Mouse (Mus musculus) hindbrain, embryonic 14.5 days (tissue): Measurements from ENCODE around the gene Rab35. TPM values are rescaled to one million over a fixed set of nuclear protein-coding genes. Genes with fewer than 3 reads are reported as not detected.

Experiments used
- ATAC-seq: fragments of 200-750 bp; cut with Nextera tagmentation; 2 replicates; pipeline ENCODE4 v1.8.0; 2017; ENCODE audit warnings: moderate number of reproducible peaks, mild to moderate bottlenecking, moderate TSS enrichment, moderate library complexity; ENCODE audit not compliant: low FRiP score
- DNase-seq: peaks from one replicate; pipeline ENCODE4 v3.0.0-alpha.2; 2015; ENCODE audit warnings: low spot score
- H3K27ac ChIP-seq: fragments of 300-500 bp; sonication (generic); 2 replicates; pipeline ENCODE4 v1.5.1; 2014; ENCODE audit warnings: mild to moderate bottlenecking, moderate library complexity
- H3K27me3 ChIP-seq: fragments of 300-500 bp; sonication (generic); 2 replicates; pipeline ENCODE4 v1.6.1; 2014; ENCODE audit warnings: mild to moderate bottlenecking, low read length, mixed read lengths; ENCODE audit not compliant: control insufficient read depth, insufficient read depth
- H3K36me3 ChIP-seq: fragments of 300-500 bp; sonication (generic); replicated peaks from 2 replicates; pipeline ENCODE4 v1.6.1; 2014; ENCODE audit not compliant: control insufficient read depth, insufficient read depth
- H3K4me1 ChIP-seq: fragments of 300-500 bp; sonication (generic); replicated peaks from 2 replicates; pipeline ENCODE4 v1.6.1; 2014; ENCODE audit warnings: antibody characterized with exemption, low read length, mixed read lengths; ENCODE audit not compliant: control insufficient read depth, insufficient read depth
- H3K4me2 ChIP-seq: fragments of 300-500 bp; sonication (generic); replicated peaks from 2 replicates; pipeline ENCODE4 v1.6.1; 2014; ENCODE audit warnings: mild to moderate bottlenecking, moderate library complexity
- H3K4me3 ChIP-seq: fragments of 300-500 bp; sonication (generic); replicated peaks from 2 replicates; pipeline ENCODE4 v1.5.1; 2014; ENCODE audit warnings: mild to moderate bottlenecking, low read length
- H3K9ac ChIP-seq: fragments of 300-500 bp; sonication (generic); 2 replicates; pipeline ENCODE4 v1.6.1; 2014
- H3K9me3 ChIP-seq: fragments of 300-500 bp; sonication (generic); 2 replicates; pipeline ENCODE4 v1.6.1; 2016; ENCODE audit warnings: low read length; ENCODE audit not compliant: control insufficient read depth
- WGBS: fragments of 180-500 bp; shearing (Covaris S2); extraction: QIAGEN DNeasy Blood & Tissue Kit; methylation state at CpG from one replicate; pipeline ENCODE4 v1.1.7; 2014; 5-methylcytosine and 5-hydroxymethylcytosine counted together
- polyA plus RNA-seq: library from polyadenylated mRNA; unstranded; fragments of >200 nt; fragmentation: Nextera tagmentation; extraction: Ambion mirVana; gene quantifications from 2 replicates; pipeline ENCODE4 v1.2.1, GENCODE M21; 2014

The Rab35 gene
- polyA plus RNA-seq, 1 experiment from 2014 or later, result 23.3 TPM

DNA sequence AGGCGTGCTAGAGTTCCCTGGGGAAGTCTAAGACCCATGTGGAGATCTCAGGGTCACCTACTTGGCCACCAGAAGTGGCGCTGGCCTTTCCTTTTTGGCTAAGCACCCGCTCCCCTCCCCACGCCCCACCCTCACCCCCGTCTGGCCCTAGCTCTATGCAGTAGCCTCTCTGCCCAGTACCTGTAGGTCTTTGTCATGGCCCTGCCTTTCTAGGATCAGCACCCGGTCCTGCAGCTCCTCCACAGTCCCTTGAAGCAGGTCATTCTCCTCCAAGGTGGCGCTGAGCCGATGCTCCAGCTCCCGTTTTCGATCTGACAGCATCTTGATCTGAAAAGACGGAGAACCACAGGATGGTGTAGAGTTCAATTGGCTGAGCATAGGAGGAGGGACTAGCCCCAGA, 38.3 kb downstream of the Rab35 start:
- DNase-seq, result no peak
- no peak overlapping the region for H3K4me2 ChIP-seq
- no peak overlapping the region for H3K4me3 ChIP-seq
- no peaks in the 10 kb centered on the region for H3K27me3 ChIP-seq
- H3K4me1 ChIP-seq, result peaks cover 6% of the 10 kb centered on the region; the same call in 1 of the 2 replicates
- no peak overlapping the region for H3K9ac ChIP-seq
- no peak for ATAC-seq
- WGBS, result 85% methylated on average over 11 of the region's 11 CpGs
- no peak overlapping the region for H3K27ac ChIP-seq
- no peaks in the 10 kb centered on the region for H3K9me3 ChIP-seq
- peaks cover 17% of the 10 kb centered on the region for H3K36me3 ChIP-seq

DNA sequence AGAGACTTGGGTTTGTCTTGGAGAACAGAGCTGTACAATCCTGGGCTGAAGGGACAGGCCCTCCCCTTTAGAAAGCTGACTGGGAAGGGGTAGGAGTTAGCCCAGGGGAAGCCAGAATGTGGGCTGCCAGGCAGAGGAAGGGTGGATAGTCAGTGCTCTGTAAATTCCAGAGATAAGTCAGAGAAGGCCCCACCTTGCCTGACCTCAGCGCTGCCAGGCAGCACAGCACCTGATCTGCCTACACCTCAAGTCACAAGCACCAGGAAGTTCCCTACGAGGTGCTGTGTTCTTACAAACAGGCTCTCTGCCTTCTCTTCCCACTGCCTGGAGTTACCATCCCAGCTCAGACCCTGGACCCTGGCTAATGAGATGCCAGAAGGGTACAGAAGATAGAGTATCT, 38.7 kb downstream of the Rab35 start:
- DNase-seq (no peak), ATAC-seq (no peak)
- 84% methylated on average over 2 of the region's 2 CpGs for WGBS
- no peaks in the 10 kb centered on the region for H3K27me3 ChIP-seq
- no peak overlapping the region for H3K9ac ChIP-seq
- H3K27ac ChIP-seq, result no peak overlapping the region
- no peak overlapping the region for H3K4me2 ChIP-seq
- H3K4me1 ChIP-seq, result peaks cover 6% of the 10 kb centered on the region; the same call in 1 of the 2 replicates
- no peaks in the 10 kb centered on the region for H3K9me3 ChIP-seq
- peaks cover 17% of the 10 kb centered on the region for H3K36me3 ChIP-seq
- no peak overlapping the region for H3K4me3 ChIP-seq

DNA sequence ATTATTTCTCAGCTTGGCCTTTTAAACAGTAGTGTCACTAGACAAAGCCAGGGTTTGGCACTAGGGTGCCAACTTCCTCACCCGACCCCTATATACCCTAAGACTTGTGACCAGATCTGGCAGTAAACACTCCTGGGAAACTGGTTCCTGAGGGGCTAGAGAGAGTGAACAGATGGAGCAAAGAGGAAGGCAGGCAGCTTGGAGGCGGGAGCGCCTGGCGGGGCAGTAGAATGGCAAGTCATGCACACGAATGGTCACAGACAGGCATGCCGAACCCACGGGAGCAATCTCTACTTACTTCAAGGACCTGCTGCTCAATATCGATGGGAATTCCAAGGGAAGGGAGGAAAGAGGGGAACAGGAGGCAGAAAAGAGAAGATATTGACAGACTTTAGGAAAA, 40.1 kb downstream of the Rab35 start:
- no peak overlapping the region for H3K9ac ChIP-seq
- no peak for ATAC-seq
- no peak overlapping the region for H3K27ac ChIP-seq
- no peaks in the 10 kb centered on the region for H3K27me3 ChIP-seq
- H3K9me3 ChIP-seq, result no peaks in the 10 kb centered on the region
- no peaks in the 10 kb centered on the region for H3K4me1 ChIP-seq
- no peak overlapping the region for H3K4me3 ChIP-seq
- DNase-seq, result no peak
- 69% methylated on average over 8 of the region's 8 CpGs for WGBS
- H3K4me2 ChIP-seq, result no peak overlapping the region
- H3K36me3 ChIP-seq, result peaks cover 17% of the 10 kb centered on the region

DNA sequence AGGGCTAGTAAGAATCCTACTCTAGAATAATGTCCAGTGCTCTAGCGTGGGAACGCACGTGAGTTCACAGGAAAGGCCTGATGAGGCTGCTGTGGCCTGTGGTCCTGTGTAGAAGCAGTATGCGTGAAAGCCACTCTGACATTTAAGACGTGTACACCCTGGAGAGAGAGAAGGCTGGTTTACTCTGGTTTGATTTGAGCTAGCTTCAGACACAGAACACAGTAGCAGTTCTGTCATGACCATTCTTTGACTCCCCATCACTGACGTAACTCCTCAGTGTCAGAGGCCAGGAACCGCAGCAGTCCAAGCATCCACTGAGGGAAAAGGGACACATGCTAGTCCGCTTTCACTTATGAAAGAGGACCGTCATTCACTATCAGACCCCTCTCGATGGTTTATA, 53.4 kb downstream of the Rab35 start:
- H3K27me3 ChIP-seq, result no peaks in the 10 kb centered on the region
- no peaks in the 10 kb centered on the region for H3K9me3 ChIP-seq
- no peak for DNase-seq
- no peak overlapping the region for H3K9ac ChIP-seq
- no peaks in the 10 kb centered on the region for H3K4me1 ChIP-seq
- H3K4me3 ChIP-seq, result no peak overlapping the region
- no peak for ATAC-seq
- 87% methylated on average over 10 of the region's 10 CpGs for WGBS
- H3K27ac ChIP-seq, result no peak overlapping the region
- no peak overlapping the region for H3K4me2 ChIP-seq
- no peaks in the 10 kb centered on the region for H3K36me3 ChIP-seq

DNA sequence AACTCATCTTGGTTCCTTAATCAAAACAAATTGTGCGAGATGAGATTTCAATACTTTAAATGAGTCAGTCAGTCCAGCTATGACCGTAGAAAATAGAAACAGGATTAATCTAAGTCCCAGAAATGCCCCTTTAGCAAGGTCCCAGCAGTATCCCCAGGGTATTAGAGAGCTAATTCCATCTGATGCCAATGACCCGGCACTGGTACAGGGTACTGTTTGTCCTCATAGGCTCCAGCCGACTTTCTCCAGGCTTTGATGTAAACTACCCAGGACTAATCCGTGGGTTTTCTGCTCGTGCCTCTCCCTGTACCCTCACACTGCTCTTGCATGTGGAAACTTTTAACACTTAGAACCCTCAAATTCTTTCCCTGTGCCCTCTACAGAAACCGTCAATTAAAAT, 55.0 kb downstream of the Rab35 start:
- Histone ChIP-seq H3K9me3 (no peaks in the 10 kb centered on the region), H3K27ac (no peak overlapping the region), H3K4me2 (no peak overlapping the region), H3K9ac (no peak overlapping the region), H3K27me3 (no peaks in the 10 kb centered on the region), H3K36me3 (no peaks in the 10 kb centered on the region), H3K4me3 (no peak overlapping the region), H3K4me1 (no peaks in the 10 kb centered on the region)
- DNase-seq (no peak), ATAC-seq (no peak)
- WGBS, result 70% methylated on average over 7 of the region's 7 CpGs

DNA sequence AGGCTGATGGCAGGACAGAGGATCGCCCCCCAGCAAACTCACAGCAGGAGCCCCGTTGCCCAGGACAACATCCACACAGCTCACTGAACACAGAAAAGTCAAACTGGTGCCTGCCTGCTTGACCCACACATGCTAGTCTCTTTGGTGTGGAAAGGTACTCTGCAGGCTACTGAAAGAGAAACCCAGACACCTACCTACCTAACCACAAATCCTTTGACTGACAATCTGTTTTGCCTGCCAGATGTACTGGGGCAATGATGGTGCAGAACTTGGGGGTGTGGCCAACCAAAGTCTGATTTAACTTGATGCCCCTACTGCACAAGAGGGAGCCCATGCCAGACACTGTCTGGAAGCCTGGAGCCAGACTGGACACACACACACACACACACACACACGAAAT, 61.6 kb downstream of the Rab35 start:
- H3K9ac ChIP-seq, result no peak overlapping the region
- no peak overlapping the region for H3K4me3 ChIP-seq
- no peaks in the 10 kb centered on the region for H3K27me3 ChIP-seq
- H3K27ac ChIP-seq, result no peak overlapping the region
- 43% methylated on average over 3 of the region's 3 CpGs for WGBS
- DNase-seq (no peak), ATAC-seq (no peak)
- H3K9me3 ChIP-seq, result no peaks in the 10 kb centered on the region
- H3K4me2 ChIP-seq, result no peak overlapping the region
- no peaks in the 10 kb centered on the region for H3K4me1 ChIP-seq
- no peaks in the 10 kb centered on the region for H3K36me3 ChIP-seq

DNA sequence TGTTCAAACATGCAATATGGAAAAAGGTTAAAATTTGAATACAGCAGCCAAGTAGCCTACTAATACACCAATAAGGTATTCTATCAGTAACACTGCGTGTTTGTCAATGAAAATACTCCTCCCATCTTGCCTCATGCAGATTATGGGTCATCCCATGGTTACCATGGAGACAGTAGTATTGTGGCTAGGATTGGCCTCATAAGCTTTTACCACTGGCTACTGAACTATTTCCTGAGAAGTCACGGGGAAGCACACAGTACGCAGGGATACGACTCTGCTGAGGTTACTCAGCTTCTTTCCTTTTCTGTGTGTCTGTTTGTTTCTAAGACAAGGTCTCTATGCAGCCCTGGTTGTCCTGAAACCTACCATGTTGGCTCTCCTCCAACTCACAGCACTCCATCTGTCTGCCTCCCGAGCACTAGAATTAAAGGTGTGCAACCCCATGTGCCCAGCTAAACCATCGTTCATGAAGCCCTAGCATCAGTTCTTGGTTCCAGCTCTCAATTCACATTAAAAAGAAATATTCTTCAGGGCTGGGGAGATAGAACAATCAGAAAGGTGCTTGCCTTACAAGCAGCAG, 63.6 kb downstream of the Rab35 start:
- Histone ChIP-seq H3K4me1 (no peaks in the 10 kb centered on the region), H3K9ac (no peak overlapping the region), H3K27ac (no peak overlapping the region), H3K9me3 (no peaks in the 10 kb centered on the region), H3K4me3 (no peak overlapping the region), H3K36me3 (no peaks in the 10 kb centered on the region), H3K27me3 (no peaks in the 10 kb centered on the region), H3K4me2 (no peak overlapping the region)
- WGBS, result 54% methylated on average over 6 of the region's 6 CpGs
- no peak for DNase-seq
- ATAC-seq, result no peak

DNA sequence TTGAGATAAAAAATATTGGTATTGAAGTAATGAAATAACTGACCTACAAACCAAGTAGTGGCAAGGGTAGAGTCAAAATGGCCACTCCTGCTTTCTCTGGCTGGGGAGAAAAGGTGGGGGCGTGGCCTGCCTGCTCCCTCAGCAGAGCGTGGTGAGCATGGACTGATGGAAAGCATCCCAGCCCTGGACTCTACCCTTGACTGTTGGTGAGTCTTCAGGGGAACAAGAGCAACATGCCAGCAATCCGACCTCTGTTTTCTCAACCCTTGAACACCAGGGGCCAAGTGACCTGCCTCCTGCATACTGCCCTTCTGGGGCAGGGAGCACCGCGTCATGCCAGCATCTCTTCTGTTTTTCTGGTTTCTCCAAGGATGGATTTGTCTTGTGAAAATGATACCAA, 65.1 kb downstream of the Rab35 start:
- Histone ChIP-seq H3K27me3 (no peaks in the 10 kb centered on the region), H3K4me3 (no peak overlapping the region), H3K9ac (no peak overlapping the region), H3K27ac (no peak overlapping the region), H3K4me2 (no peak overlapping the region), H3K9me3 (no peaks in the 10 kb centered on the region), H3K36me3 (no peaks in the 10 kb centered on the region), H3K4me1 (no peaks in the 10 kb centered on the region)
- DNase-seq (no peak), ATAC-seq (no peak)
- 71% methylated on average over 5 of the region's 5 CpGs for WGBS
